Mouse (Mus musculus): ENCODE measurements around the gene Cyp20a1.

DNA sequence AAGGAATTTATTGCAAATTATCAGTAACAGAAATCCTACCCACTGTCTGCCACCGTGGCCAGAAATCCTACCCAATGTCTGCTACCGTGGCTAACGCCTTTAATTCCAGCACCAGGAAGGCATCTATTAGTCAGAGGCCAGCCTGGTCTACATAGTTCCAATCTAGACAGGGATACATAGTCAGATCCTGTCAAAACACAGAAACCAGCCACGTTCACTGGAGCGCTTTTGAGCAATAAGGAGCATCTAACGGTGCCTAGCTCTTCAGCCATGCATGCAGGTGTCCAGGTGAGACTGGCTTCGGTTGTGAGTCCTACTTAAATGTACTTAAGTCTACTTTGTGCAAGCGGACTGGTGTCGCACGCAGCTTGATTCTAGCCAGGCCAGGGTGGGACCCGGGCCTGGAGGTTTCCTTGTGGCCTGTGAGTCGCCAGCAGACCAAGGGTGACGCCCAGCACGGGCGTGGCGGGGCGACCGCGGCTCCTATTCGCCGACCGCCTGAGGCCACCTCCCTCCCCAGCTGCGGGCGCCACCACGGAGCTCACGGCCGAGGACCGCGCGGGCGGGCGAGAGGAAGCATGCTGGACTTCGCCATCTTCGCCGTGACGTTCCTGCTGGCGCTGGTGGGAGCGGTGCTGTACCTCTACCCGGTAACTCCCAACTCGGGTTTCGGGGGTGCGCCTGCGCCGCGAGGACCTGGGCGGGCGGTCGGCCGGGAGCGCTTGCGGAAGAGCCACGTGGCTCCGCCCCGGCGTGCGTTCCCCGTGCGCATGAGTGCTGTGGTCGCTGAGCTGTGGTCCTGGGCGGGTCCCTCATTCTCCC lies at the start of gene Cyp20a1:
- TF ChIP-seq CTCF (IDR thresholded peaks at IDR 0.05; ENCODE audit: extremely low read depth, insufficient read length, insufficient replicate concordance, low read depth, low read length) = no peak; the same call in 1 of the 2 replicates
- TF ChIP-seq POLR2A (IDR thresholded peaks at IDR 0.05; ENCODE audit: low read depth, low read length) = peak; percentile 54
